Mouse (Mus musculus): ENCODE results near the gene Papolb. TPM values are rescaled to one million over a fixed set of nuclear protein-coding genes. Genes with fewer than 3 reads are reported as not detected.

Papolb gene
- polyA plus RNA-seq, 1 experiment: 0.14 TPM

- DNase-seq: no peak
- Histone ChIP-seq H3K4me1 (ENCODE audit: control insufficient read depth, insufficient read depth, low read length) (peaks cover 3% of the 10 kb centered on the region; the same call in 1 of the 2 replicates), H3K4me3 (replicated peaks; ENCODE audit: extremely low read depth, low read depth, low read length) (no peak overlapping the region)
- TF ChIP-seq POLR2A (IDR thresholded peaks at IDR 0.05; ENCODE audit: borderline replicate concordance, extremely low read depth, low read depth, low read length) (no peak), CTCF (IDR thresholded peaks at IDR 0.05; ENCODE audit: insufficient read depth, low read length) (no peak)
- WGBS: 70% methylated on average over 3 of the region's 3 CpGs
Observed at GRCm38 (mm10) chr5:142504175-142504574, 25.7 kb downstream of the Papolb start.

DNA sequence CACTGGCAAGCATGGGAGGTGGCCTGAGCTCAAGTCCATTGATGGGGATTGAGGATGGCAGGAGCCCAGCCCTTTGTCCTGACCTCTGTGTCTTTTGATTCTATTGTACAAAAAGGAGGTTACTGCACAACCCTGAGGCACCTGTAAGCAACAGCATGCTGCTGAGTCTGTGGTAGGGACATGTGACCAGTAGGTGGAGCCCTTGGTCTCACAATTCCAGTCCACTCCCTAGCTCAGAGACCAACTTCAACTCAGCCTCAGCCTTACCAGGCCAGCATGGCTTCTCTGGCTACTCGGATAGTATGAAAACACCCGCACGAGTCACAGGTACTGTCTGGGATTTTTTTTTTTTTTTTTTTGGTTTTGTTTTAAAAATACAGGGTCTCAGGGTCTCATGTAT lies 27.5 kb downstream of the Papolb start:
- WGBS: 3% methylated on average over 3 of the region's 3 CpGs
- TF ChIP-seq CTCF (IDR thresholded peaks at IDR 0.05; ENCODE audit: insufficient read depth, low read length): peak; percentile 94
- no peak for TF ChIP-seq POLR2A (IDR thresholded peaks at IDR 0.05; ENCODE audit: borderline replicate concordance, extremely low read depth, low read depth, low read length)
- peaks cover 3% of the 10 kb centered on the region; the same call in 1 of the 2 replicates for H3K4me1 ChIP-seq (ENCODE audit: control insufficient read depth, insufficient read depth, low read length)
- H3K4me3 ChIP-seq (replicated peaks; ENCODE audit: extremely low read depth, low read depth, low read length): no peak overlapping the region
- DNase-seq: peak; percentile 68

DNA sequence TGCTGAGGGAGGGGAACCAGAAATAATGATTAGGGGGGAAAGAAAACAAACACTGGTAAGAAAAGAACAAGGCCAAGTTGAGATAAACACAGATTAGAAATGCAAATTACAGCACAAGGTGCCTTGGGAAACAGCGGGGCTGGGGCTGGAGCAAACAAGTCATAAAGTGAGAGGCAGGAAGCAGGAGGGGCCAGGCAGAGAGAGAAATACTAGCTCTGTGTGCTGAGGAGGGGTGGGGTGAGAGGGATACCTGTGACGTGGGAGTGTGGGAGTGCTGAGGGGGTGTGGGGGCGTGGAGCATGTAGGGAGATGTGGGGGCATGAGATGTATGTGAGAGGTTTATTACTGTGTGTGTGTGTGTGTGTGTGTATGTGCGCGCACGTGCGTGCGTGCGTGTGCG lies 29.0 kb downstream of the Papolb start:
- TF ChIP-seq POLR2A (IDR thresholded peaks at IDR 0.05; ENCODE audit: borderline replicate concordance, extremely low read depth, low read depth, low read length) (no peak), CTCF (IDR thresholded peaks at IDR 0.05; ENCODE audit: insufficient read depth, low read length) (no peak)
- H3K4me1 ChIP-seq (ENCODE audit: control insufficient read depth, insufficient read depth, low read length): peaks cover under 1% of the 10 kb centered on the region; the same call in 1 of the 2 replicates
- DNase-seq: no peak
- WGBS: 74% methylated on average over 10 of the region's 10 CpGs
- no peak overlapping the region for H3K4me3 ChIP-seq (replicated peaks; ENCODE audit: extremely low read depth, low read depth, low read length)

- WGBS: 50% methylated on average over 3 of the region's 3 CpGs
- no peak for DNase-seq
- no peaks in the 10 kb centered on the region for H3K4me1 ChIP-seq (ENCODE audit: control insufficient read depth, insufficient read depth, low read length)
- TF ChIP-seq CTCF (IDR thresholded peaks at IDR 0.05; ENCODE audit: insufficient read depth, low read length): peak; percentile 60
- TF ChIP-seq POLR2A (IDR thresholded peaks at IDR 0.05; ENCODE audit: borderline replicate concordance, extremely low read depth, low read depth, low read length): no peak
- no peak overlapping the region for H3K4me3 ChIP-seq (replicated peaks; ENCODE audit: extremely low read depth, low read depth, low read length)
Observed at GRCm38 (mm10) chr5:142498964-142499363, 30.9 kb downstream of the Papolb start.

GRCm38 (mm10) chr5:142495321-142496096 lies 34.4 kb downstream of the Papolb start:
- Histone ChIP-seq H3K4me3 (replicated peaks; ENCODE audit: extremely low read depth, low read depth, low read length) (no peak overlapping the region), H3K4me1 (ENCODE audit: control insufficient read depth, insufficient read depth, low read length) (no peaks in the 10 kb centered on the region)
- 59% methylated on average over 14 of the region's 14 CpGs for WGBS
- no peak for DNase-seq
- no peak for TF ChIP-seq POLR2A (IDR thresholded peaks at IDR 0.05; ENCODE audit: borderline replicate concordance, extremely low read depth, low read depth, low read length)
- TF ChIP-seq CTCF (IDR thresholded peaks at IDR 0.05; ENCODE audit: insufficient read depth, low read length): no peak

DNA sequence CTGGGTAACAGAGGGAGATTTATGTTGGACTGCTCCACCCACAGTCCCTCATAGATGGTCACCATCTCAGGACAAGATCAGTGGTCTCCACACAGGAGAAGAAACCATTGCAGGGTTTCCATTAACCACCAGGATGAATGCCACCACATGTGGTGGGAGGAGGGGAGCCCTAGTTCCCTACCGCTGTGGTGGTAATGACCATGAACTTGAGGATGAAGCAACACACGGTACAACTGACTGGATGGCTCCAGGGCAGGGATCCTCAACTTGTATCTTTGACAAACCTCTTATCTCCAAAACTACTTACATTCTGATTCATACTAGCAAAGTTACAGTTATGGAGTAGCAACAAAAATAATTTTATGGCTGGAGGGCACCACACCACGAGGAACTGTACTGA lies 36.6 kb downstream of the Papolb start:
- no peak overlapping the region for H3K4me3 ChIP-seq (replicated peaks; ENCODE audit: extremely low read depth, low read depth, low read length)
- no peaks in the 10 kb centered on the region for H3K4me1 ChIP-seq (ENCODE audit: control insufficient read depth, insufficient read depth, low read length)
- no peak for DNase-seq
- TF ChIP-seq POLR2A (IDR thresholded peaks at IDR 0.05; ENCODE audit: borderline replicate concordance, extremely low read depth, low read depth, low read length): no peak
- no peak for TF ChIP-seq CTCF (IDR thresholded peaks at IDR 0.05; ENCODE audit: insufficient read depth, low read length)
- WGBS: 81% methylated on average over 3 of the region's 3 CpGs

- DNase-seq: no peak
- TF ChIP-seq CTCF (IDR thresholded peaks at IDR 0.05; ENCODE audit: insufficient read depth, low read length) (no peak), POLR2A (IDR thresholded peaks at IDR 0.05; ENCODE audit: borderline replicate concordance, extremely low read depth, low read depth, low read length) (no peak)
- no peak overlapping the region for H3K4me3 ChIP-seq (replicated peaks; ENCODE audit: extremely low read depth, low read depth, low read length)
- WGBS: 58% methylated on average over 9 of the region's 9 CpGs
- no peaks in the 10 kb centered on the region for H3K4me1 ChIP-seq (ENCODE audit: control insufficient read depth, insufficient read depth, low read length)
Observed at GRCm38 (mm10) chr5:142489955-142490707, 39.7 kb downstream of the Papolb start.

DNA sequence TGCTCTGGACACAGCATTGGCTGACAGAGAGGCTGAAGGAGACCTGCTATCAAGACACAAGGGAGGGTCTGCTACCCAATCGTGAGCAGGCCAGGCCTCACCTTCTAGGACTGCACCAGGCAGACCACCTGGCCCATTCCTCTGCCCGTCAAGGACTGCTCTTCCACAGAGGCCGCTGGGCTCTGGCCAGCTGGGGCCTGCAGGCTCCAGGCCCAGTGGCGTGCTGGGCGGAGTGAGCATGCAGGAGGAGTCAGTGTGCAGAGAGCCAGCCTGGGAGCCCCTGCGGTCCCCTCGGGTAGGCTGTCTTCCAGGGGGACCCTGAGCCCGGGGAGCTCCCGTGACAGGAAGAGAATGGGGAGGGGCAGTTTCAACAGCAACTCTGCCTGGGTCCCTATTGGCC lies 43.2 kb downstream of the Papolb start:
- H3K4me1 ChIP-seq (ENCODE audit: control insufficient read depth, insufficient read depth, low read length): no peaks in the 10 kb centered on the region
- H3K4me3 ChIP-seq (replicated peaks; ENCODE audit: extremely low read depth, low read depth, low read length): no peak overlapping the region
- TF ChIP-seq CTCF (IDR thresholded peaks at IDR 0.05; ENCODE audit: insufficient read depth, low read length) (no peak), POLR2A (IDR thresholded peaks at IDR 0.05; ENCODE audit: borderline replicate concordance, extremely low read depth, low read depth, low read length) (no peak)
- DNase-seq: no peak
- 63% methylated on average over 9 of the region's 9 CpGs for WGBS

DNA sequence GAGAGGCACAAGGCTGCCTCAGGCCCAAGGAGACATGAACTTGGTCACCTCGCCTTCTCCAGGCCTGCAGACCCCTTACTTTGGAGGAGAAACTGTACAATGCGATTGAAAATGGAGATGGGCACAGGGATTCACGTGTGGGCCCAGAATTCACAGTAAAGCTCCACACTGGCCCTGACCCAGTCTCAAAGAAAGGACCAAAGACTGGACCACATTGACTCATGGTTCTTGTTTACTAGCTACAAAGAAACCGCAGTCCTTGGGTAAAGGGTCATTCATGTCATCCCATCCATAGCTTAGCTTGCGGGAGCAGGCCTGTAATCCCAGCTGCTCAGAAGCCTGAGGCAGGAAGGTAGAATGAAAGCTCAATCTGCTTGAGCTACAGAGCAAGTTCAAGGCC lies 46.3 kb downstream of the Papolb start:
- Histone ChIP-seq H3K4me1 (ENCODE audit: control insufficient read depth, insufficient read depth, low read length) (no peaks in the 10 kb centered on the region), H3K4me3 (replicated peaks; ENCODE audit: extremely low read depth, low read depth, low read length) (no peak overlapping the region)
- 87% methylated on average over 5 of the region's 5 CpGs for WGBS
- TF ChIP-seq CTCF (IDR thresholded peaks at IDR 0.05; ENCODE audit: insufficient read depth, low read length): no peak
- no peak for TF ChIP-seq POLR2A (IDR thresholded peaks at IDR 0.05; ENCODE audit: borderline replicate concordance, extremely low read depth, low read depth, low read length)
- DNase-seq: no peak

Data from lung, adult 2 months (tissue).